Mouse (Mus musculus): Measurements from ENCODE around the gene Gm49403. TPM values are rescaled to one million over a fixed set of nuclear protein-coding genes. Genes with fewer than 3 reads are reported as not detected.

Gene Gm49403
- polyA plus RNA-seq, 1 experiment from 2014 or later: not detected

DNA sequence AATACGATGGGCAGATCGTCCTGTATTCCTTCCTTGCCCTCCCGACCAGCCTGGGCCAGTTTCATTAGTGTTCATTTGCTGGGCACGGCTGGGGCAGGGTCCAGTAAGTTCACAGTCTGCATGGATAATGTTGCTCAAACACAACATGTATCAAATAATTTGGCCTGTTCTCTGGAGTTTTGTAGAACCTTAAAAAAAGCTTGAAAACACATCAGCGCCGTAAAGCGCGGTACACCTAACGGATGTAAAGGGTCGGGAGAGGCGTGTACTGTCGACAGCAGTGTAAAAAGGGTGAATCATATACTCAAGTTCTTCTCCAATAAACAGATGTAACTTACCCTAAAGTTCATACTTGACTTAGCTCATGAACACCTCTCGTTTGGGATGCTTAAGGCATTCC is 14.8 kb downstream of the Gm49403 start:
- no peak for DNase-seq (ENCODE audit: low spot score)
- peak overlapping the region; percentile 95 for H3K4me2 ChIP-seq (replicated peaks)
- H3K4me1 ChIP-seq (replicated peaks; ENCODE audit: control insufficient read depth, insufficient read depth, low read length): peaks cover 22% of the 10 kb centered on the region
- H3K9me3 ChIP-seq (ENCODE audit: control insufficient read depth, low read length): no peaks in the 10 kb centered on the region
- H3K27ac ChIP-seq: peak overlapping the region; percentile 87
- no peaks in the 10 kb centered on the region for H3K27me3 ChIP-seq (ENCODE audit: control insufficient read depth, insufficient read depth, low read length)
- no peak for ATAC-seq (ENCODE audit: low FRiP score)
- H3K36me3 ChIP-seq (replicated peaks; ENCODE audit: control insufficient read depth, insufficient read depth): peaks cover 33% of the 10 kb centered on the region
- WGBS: 13% methylated on average over 13 of the region's 13 CpGs
- peak overlapping the region; percentile 89 for H3K9ac ChIP-seq
- peak overlapping the region; percentile 81 for H3K4me3 ChIP-seq (replicated peaks; ENCODE audit: low read length)

DNA sequence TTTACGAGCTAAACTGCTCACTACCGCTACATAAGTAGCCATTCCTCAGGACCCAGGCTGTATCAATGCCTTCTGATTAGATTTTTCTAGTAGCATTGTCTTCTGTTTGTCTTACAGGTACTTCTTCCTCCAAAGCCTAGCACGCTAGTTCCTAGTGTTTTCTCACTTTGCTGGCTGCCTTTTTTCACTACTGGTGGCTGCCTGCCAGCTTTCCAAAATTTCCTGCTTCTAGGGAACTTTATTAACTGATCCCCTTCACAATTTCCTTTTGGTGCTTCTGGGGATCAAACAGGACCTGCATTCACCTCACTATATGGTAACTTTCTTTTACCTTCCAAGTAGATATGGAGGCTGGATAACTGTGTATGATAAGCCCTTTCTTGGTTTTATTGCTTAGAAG is 15.3 kb downstream of the Gm49403 start:
- no peaks in the 10 kb centered on the region for H3K27me3 ChIP-seq (ENCODE audit: control insufficient read depth, insufficient read depth, low read length)
- peak overlapping the region; percentile 89 for H3K9ac ChIP-seq
- no peak for ATAC-seq (ENCODE audit: low FRiP score)
- H3K36me3 ChIP-seq (replicated peaks; ENCODE audit: control insufficient read depth, insufficient read depth): peaks cover 38% of the 10 kb centered on the region
- peak overlapping the region; percentile 81 for H3K4me3 ChIP-seq (replicated peaks; ENCODE audit: low read length)
- H3K4me2 ChIP-seq (replicated peaks): peak overlapping the region; percentile 95
- H3K4me1 ChIP-seq (replicated peaks; ENCODE audit: control insufficient read depth, insufficient read depth, low read length): peaks cover 17% of the 10 kb centered on the region
- 69% methylated on average over 3 of the region's 3 CpGs for WGBS
- no peak overlapping the region for H3K27ac ChIP-seq
- H3K9me3 ChIP-seq (ENCODE audit: control insufficient read depth, low read length): no peaks in the 10 kb centered on the region
- no peak for DNase-seq (ENCODE audit: low spot score)

GRCm38 (mm10) chr19:8903412-8903811 is 19.7 kb downstream of the Gm49403 start:
- Histone ChIP-seq H3K36me3 (replicated peaks; ENCODE audit: control insufficient read depth, insufficient read depth) (peaks cover 62% of the 10 kb centered on the region), H3K4me3 (replicated peaks; ENCODE audit: low read length) (no peak overlapping the region), H3K27me3 (ENCODE audit: control insufficient read depth, insufficient read depth, low read length) (no peaks in the 10 kb centered on the region), H3K9ac (no peak overlapping the region), H3K4me2 (replicated peaks) (no peak overlapping the region), H3K4me1 (replicated peaks; ENCODE audit: control insufficient read depth, insufficient read depth, low read length) (peaks cover 9% of the 10 kb centered on the region), H3K27ac (no peak overlapping the region), H3K9me3 (ENCODE audit: control insufficient read depth, low read length) (no peaks in the 10 kb centered on the region)
- no peak for DNase-seq (ENCODE audit: low spot score)
- 98% methylated on average over 5 of the region's 5 CpGs for WGBS
- ATAC-seq (ENCODE audit: low FRiP score): no peak

GRCm38 (mm10) chr19:8908531-8908930 is 24.8 kb downstream of the Gm49403 start:
- WGBS: 93% methylated on average over 6 of the region's 6 CpGs
- H3K27ac ChIP-seq: no peak overlapping the region
- H3K9ac ChIP-seq: no peak overlapping the region
- H3K4me1 ChIP-seq (replicated peaks; ENCODE audit: control insufficient read depth, insufficient read depth, low read length): no peaks in the 10 kb centered on the region
- ATAC-seq (ENCODE audit: low FRiP score): no peak
- H3K4me3 ChIP-seq (replicated peaks; ENCODE audit: low read length): no peak overlapping the region
- no peak for DNase-seq (ENCODE audit: low spot score)
- H3K9me3 ChIP-seq (ENCODE audit: control insufficient read depth, low read length): no peaks in the 10 kb centered on the region
- H3K27me3 ChIP-seq (ENCODE audit: control insufficient read depth, insufficient read depth, low read length): no peaks in the 10 kb centered on the region
- peaks cover 99% of the 10 kb centered on the region for H3K36me3 ChIP-seq (replicated peaks; ENCODE audit: control insufficient read depth, insufficient read depth)
- no peak overlapping the region for H3K4me2 ChIP-seq (replicated peaks)

DNA sequence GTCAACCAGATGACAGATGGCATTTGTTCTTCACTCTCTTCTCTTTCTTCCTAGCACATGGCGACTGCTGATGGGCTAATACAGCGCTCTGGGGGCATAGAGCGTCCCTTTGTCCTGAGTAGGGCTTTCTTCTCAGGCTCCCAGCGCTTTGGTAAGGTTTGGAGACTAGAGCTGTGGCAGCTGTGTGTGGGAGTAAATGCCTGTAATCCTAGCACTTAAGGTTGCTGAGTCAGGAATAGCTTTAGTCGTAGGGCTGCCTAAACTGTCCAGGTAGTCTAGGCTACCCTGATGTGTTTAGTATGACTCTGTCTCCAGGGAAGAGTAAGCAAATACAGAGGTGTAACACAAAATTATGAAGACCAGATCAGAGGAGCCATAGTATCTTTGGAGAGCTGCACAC is 28.1 kb downstream of the Gm49403 start:
- Histone ChIP-seq H3K9me3 (ENCODE audit: control insufficient read depth, low read length) (no peaks in the 10 kb centered on the region), H3K27me3 (ENCODE audit: control insufficient read depth, insufficient read depth, low read length) (no peaks in the 10 kb centered on the region), H3K36me3 (replicated peaks; ENCODE audit: control insufficient read depth, insufficient read depth) (peaks cover 100% of the 10 kb centered on the region), H3K4me1 (replicated peaks; ENCODE audit: control insufficient read depth, insufficient read depth, low read length) (no peaks in the 10 kb centered on the region), H3K4me2 (replicated peaks) (no peak overlapping the region), H3K27ac (no peak overlapping the region), H3K9ac (no peak overlapping the region), H3K4me3 (replicated peaks; ENCODE audit: low read length) (no peak overlapping the region)
- DNase-seq (ENCODE audit: low spot score): no peak
- WGBS: 93% methylated on average over 5 of the region's 5 CpGs
- no peak for ATAC-seq (ENCODE audit: low FRiP score)

- Histone ChIP-seq H3K4me1 (replicated peaks; ENCODE audit: control insufficient read depth, insufficient read depth, low read length) (no peaks in the 10 kb centered on the region), H3K9me3 (ENCODE audit: control insufficient read depth, low read length) (no peaks in the 10 kb centered on the region), H3K4me2 (replicated peaks) (no peak overlapping the region), H3K9ac (no peak overlapping the region), H3K36me3 (replicated peaks; ENCODE audit: control insufficient read depth, insufficient read depth) (peaks cover 80% of the 10 kb centered on the region), H3K27me3 (ENCODE audit: control insufficient read depth, insufficient read depth, low read length) (no peaks in the 10 kb centered on the region), H3K4me3 (replicated peaks; ENCODE audit: low read length) (no peak overlapping the region), H3K27ac (no peak overlapping the region)
- ATAC-seq (ENCODE audit: low FRiP score) (no peak), DNase-seq (ENCODE audit: low spot score) (no peak)
- WGBS: 98% methylated on average over 3 of the region's 3 CpGs
Observed at GRCm38 (mm10) chr19:8914212-8914611, 30.5 kb downstream of the Gm49403 start.

- H3K9me3 ChIP-seq (ENCODE audit: control insufficient read depth, low read length): no peaks in the 10 kb centered on the region
- WGBS: 94% methylated on average over 3 of the region's 3 CpGs
- ATAC-seq (ENCODE audit: low FRiP score) (no peak), DNase-seq (ENCODE audit: low spot score) (no peak)
- no peak overlapping the region for H3K4me2 ChIP-seq (replicated peaks)
- H3K4me1 ChIP-seq (replicated peaks; ENCODE audit: control insufficient read depth, insufficient read depth, low read length): peaks cover 17% of the 10 kb centered on the region
- no peaks in the 10 kb centered on the region for H3K27me3 ChIP-seq (ENCODE audit: control insufficient read depth, insufficient read depth, low read length)
- peaks cover 44% of the 10 kb centered on the region for H3K36me3 ChIP-seq (replicated peaks; ENCODE audit: control insufficient read depth, insufficient read depth)
- H3K27ac ChIP-seq: no peak overlapping the region
- H3K4me3 ChIP-seq (replicated peaks; ENCODE audit: low read length): peak overlapping the region; percentile 93; the same call in 1 of the 2 replicates
- no peak overlapping the region for H3K9ac ChIP-seq
Observed at GRCm38 (mm10) chr19:8919000-8919399, 35.3 kb downstream of the Gm49403 start.

DNA sequence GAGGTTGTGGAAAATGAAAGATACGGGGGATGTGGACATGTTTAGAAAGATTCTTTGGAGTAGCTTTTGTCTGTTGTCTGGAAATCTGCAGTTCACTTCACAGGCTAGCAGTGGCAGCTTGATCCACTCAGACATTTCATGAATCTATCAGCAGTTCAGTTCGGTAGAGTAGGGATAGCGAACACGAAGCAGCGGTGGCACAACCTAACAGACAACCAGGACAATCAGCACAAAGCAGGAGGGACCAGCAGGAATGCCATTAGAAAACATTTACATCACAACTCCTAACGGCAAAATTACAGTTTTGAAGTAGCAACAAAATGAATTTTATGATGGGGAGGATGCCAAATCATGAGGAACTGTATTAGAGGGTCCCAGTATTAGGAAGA is 35.9 kb downstream of the Gm49403 start:
- 73% methylated on average over 6 of the region's 6 CpGs for WGBS
- Histone ChIP-seq H3K9ac (peak overlapping the region; percentile 89; the same call in 1 of the 2 replicates), H3K27me3 (ENCODE audit: control insufficient read depth, insufficient read depth, low read length) (no peaks in the 10 kb centered on the region), H3K4me2 (replicated peaks) (peak overlapping the region; percentile 69), H3K4me1 (replicated peaks; ENCODE audit: control insufficient read depth, insufficient read depth, low read length) (peaks cover 17% of the 10 kb centered on the region), H3K27ac (peak overlapping the region; percentile 84), H3K36me3 (replicated peaks; ENCODE audit: control insufficient read depth, insufficient read depth) (peaks cover 38% of the 10 kb centered on the region), H3K4me3 (replicated peaks; ENCODE audit: low read length) (peak overlapping the region; percentile 93), H3K9me3 (ENCODE audit: control insufficient read depth, low read length) (no peaks in the 10 kb centered on the region)
- DNase-seq (ENCODE audit: low spot score) (no peak), ATAC-seq (ENCODE audit: low FRiP score) (no peak)

DNA sequence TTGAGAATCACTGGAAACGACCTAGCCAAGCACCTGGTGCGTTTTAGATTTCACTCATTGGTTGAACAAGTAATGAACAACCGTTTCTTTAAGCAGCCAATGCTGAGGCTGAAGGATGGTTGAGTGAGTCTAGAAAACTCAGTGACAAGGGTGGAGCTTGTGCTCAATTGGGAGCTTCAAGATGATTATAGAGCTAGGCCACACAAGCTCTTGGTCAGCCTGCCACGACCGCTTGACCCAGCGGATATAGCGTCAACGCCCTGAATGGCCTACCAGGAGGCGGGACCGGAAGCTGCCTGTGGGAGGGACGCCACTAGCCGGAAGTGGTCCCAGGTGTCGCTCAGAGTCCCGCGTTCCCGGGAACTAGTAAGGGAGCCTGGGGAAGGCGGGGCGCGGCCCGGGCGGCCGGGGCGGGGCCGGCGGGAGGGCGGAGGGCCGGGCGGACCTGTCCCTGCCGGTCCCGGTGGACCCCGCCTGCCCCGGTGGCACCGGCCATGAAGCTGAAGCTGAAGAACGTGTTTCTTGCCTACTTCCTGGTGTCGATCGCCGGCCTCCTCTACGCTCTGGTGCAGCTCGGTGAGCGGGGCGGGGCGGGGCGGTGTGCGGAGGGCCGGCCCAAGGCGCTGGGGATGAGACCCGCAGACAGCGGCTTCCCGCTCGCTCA is 36.5 kb downstream of the Gm49403 start, which contains the start of gene B3gat3:
Gene B3gat3, plus strand, starts transcription at position 302 of the 664 bp plus-strand sequence.
- Histone ChIP-seq H3K9me3 (ENCODE audit: control insufficient read depth, low read length) (no peaks in the 10 kb centered on the region), H3K4me3 (replicated peaks; ENCODE audit: low read length) (peak within 1 kb of the TSS; percentile 93), H3K27me3 (ENCODE audit: control insufficient read depth, insufficient read depth, low read length) (no peaks in the 10 kb centered on the region), H3K27ac (peak within 1 kb of the TSS; percentile 84), H3K36me3 (replicated peaks; ENCODE audit: control insufficient read depth, insufficient read depth) (peaks cover 34% of the 10 kb centered on the region), H3K9ac (peak within 1 kb of the TSS; percentile 89), H3K4me2 (replicated peaks) (peak within 1 kb of the TSS; percentile 69), H3K4me1 (replicated peaks; ENCODE audit: control insufficient read depth, insufficient read depth, low read length) (peaks cover 17% of the 10 kb centered on the region)
- 3% methylated on average over 40 of the region's 50 CpGs for WGBS
- DNase-seq (ENCODE audit: low spot score): peak; percentile 89
- ATAC-seq (ENCODE audit: low FRiP score): peak; percentile 98

All from hindbrain, embryonic 14.5 days (tissue).